Mouse (Mus musculus): Measurements from ENCODE around the gene Gm5148. TPM values are rescaled to one million over a fixed set of nuclear protein-coding genes. Genes with fewer than 3 reads are reported as not detected.

Gm5148 gene
- total and polyA plus RNA-seq, 3 experiments: 1.0 to 147 TPM; not detected in 1

GRCm38 (mm10) chr3:37765971-37766370 lies 41.7 kb upstream of the Gm5148 start:
- Histone ChIP-seq H3K79me2 (ENCODE audit: control insufficient read depth, insufficient read depth, low read length, poor library complexity) (no peaks in the 10 kb centered on the region), H3K36me3 (ENCODE audit: control insufficient read depth in 1 of 2, insufficient read depth in 2 of 2, low read length in 2 of 2) (peaks cover 0 to 31% of the 10 kb centered on the region in 2 experiments; a peak in 2 of 4 replicates), H3K9me3 (replicated peaks; ENCODE audit: insufficient read depth, low read length) (no peaks in the 10 kb centered on the region), H3K27me3 (ENCODE audit: control insufficient read depth in 1 of 2, insufficient read depth in 2 of 2, low read length in 2 of 2) (no peaks in the 10 kb centered on the region), H3K9ac (ENCODE audit: control insufficient read depth, low read depth, low read length, poor library complexity, severe bottlenecking) (no peak overlapping the region), H3K4me3 (ENCODE audit: control insufficient read depth in 1 of 2, insufficient read depth in 1 of 2, low read depth in 2 of 2, low read length in 2 of 2) (no peak overlapping the region), H3K4me1 (ENCODE audit: control insufficient read depth in 1 of 2, insufficient read depth in 2 of 2, low read length in 2 of 2) (peaks cover 16 to 30% of the 10 kb centered on the region in 2 experiments), H3K27ac (ENCODE audit: control insufficient read depth, low read depth, low read length) (no peak overlapping the region)
- DNase-seq (ENCODE audit: low read depth, low spot score): no peak
- no peak for TF ChIP-seq UBTF (IDR thresholded peaks at IDR 0.05; ENCODE audit: borderline replicate concordance, insufficient read depth, low read depth, low read length)
- no peak for TF ChIP-seq EP300 (IDR thresholded peaks at IDR 0.05; ENCODE audit: low read depth in 1 of 2, low read length in 2 of 2)
- TF ChIP-seq ZC3H11A (IDR thresholded peaks at IDR 0.05; ENCODE audit: low read depth, low read length): no peak
- TF ChIP-seq HCFC1 (IDR thresholded peaks at IDR 0.05; ENCODE audit: low read depth, low read length): no peak
- no peak for TF ChIP-seq MXI1 (IDR thresholded peaks at IDR 0.05; ENCODE audit: low read depth, low read length)
- no peak for TF ChIP-seq ETS1 (IDR thresholded peaks at IDR 0.05; ENCODE audit: low read depth, low read length)
- TF ChIP-seq MAZ (IDR thresholded peaks at IDR 0.05; ENCODE audit: low read depth, low read length): no peak
- no peak for TF ChIP-seq CHD1 (IDR thresholded peaks at IDR 0.05; ENCODE audit: low read depth, low read length)
- no peak for TF ChIP-seq POLR2AphosphoS2 (IDR thresholded peaks at IDR 0.05; ENCODE audit: low read length)
- TF ChIP-seq GABPA (IDR thresholded peaks at IDR 0.05; ENCODE audit: low read depth, low read length): no peak
- no peak for TF ChIP-seq MAX (IDR thresholded peaks at IDR 0.05; ENCODE audit: low read length)
- TF ChIP-seq JUND (IDR thresholded peaks at IDR 0.05; ENCODE audit: low read depth, low read length): no peak
- TF ChIP-seq ZMIZ1 (IDR thresholded peaks at IDR 0.05; ENCODE audit: low read depth, low read length): no peak
- no peak for TF ChIP-seq SIN3A (IDR thresholded peaks at IDR 0.05; ENCODE audit: low read length)
- TF ChIP-seq MAFK (IDR thresholded peaks at IDR 0.05; ENCODE audit: borderline replicate concordance, low read depth, low read length): no peak
- no peak for TF ChIP-seq MYB (IDR thresholded peaks at IDR 0.05; ENCODE audit: low read depth, low read length)
- TF ChIP-seq NRF1 (IDR thresholded peaks at IDR 0.05; ENCODE audit: insufficient read depth, low read depth, low read length, poor library complexity, severe bottlenecking): no peak
- TF ChIP-seq RCOR1 (IDR thresholded peaks at IDR 0.05; ENCODE audit: low read depth, low read length): no peak

- Histone ChIP-seq H3K27ac (ENCODE audit: control insufficient read depth, low read depth, low read length) (no peak overlapping the region), H3K79me2 (ENCODE audit: control insufficient read depth, insufficient read depth, low read length, poor library complexity) (no peaks in the 10 kb centered on the region), H3K36me3 (ENCODE audit: control insufficient read depth in 1 of 2, insufficient read depth in 2 of 2, low read length in 2 of 2) (peaks cover 0 to 32% of the 10 kb centered on the region in 2 experiments; a peak in 2 of 4 replicates), H3K9ac (ENCODE audit: control insufficient read depth, low read depth, low read length, poor library complexity, severe bottlenecking) (no peak overlapping the region), H3K9me3 (replicated peaks; ENCODE audit: insufficient read depth, low read length) (no peaks in the 10 kb centered on the region), H3K27me3 (ENCODE audit: control insufficient read depth in 1 of 2, insufficient read depth in 2 of 2, low read length in 2 of 2) (no peaks in the 10 kb centered on the region), H3K4me1 (ENCODE audit: control insufficient read depth in 1 of 2, insufficient read depth in 2 of 2, low read length in 2 of 2) (peaks cover 14 to 30% of the 10 kb centered on the region in 2 experiments), H3K4me3 (ENCODE audit: control insufficient read depth in 1 of 2, insufficient read depth in 1 of 2, low read depth in 2 of 2, low read length in 2 of 2) (no peak overlapping the region)
- DNase-seq (ENCODE audit: low read depth, low spot score): peak; percentile 57
- TF ChIP-seq POLR2AphosphoS5 (IDR thresholded peaks at IDR 0.05; ENCODE audit: borderline replicate concordance, low read depth, low read length) (no peak), TAL1 (IDR thresholded peaks at IDR 0.05; ENCODE audit: low read length) (peak; percentile 81), ETS1 (IDR thresholded peaks at IDR 0.05; ENCODE audit: low read depth, low read length) (no peak; the same call in 1 of the 2 replicates), EP300 (IDR thresholded peaks at IDR 0.05; ENCODE audit: low read depth in 1 of 2, low read length in 2 of 2) (peak; percentile 37 to 73; a peak in 3 of 4 replicates), HCFC1 (IDR thresholded peaks at IDR 0.05; ENCODE audit: low read depth, low read length) (no peak), GATA1 (IDR thresholded peaks at IDR 0.05; ENCODE audit: low read depth, low read length) (peak; percentile 50), TCF12 (IDR thresholded peaks at IDR 0.05; ENCODE audit: low read depth, low read length) (peak; percentile 76), ZMIZ1 (IDR thresholded peaks at IDR 0.05; ENCODE audit: low read depth, low read length) (no peak)
These were observed 41.0 kb upstream of the Gm5148 start for GRCm38 (mm10) chr3:37765275-37765674.

All from MEL (cell line).